Mouse (Mus musculus) small intestine, adult 2 months (tissue): ENCODE data around the gene 5730409E04Rik.

Experiments used
- CTCF ChIP-seq: fragments of 200-500 bp; IDR thresholded peaks from 2 replicates; pipeline ENCODE4 v1.5.1; 2012; ENCODE audit warnings: low read depth, mild to moderate bottlenecking, control low read depth, inconsistent platforms, low read length, moderate library complexity, mixed read lengths; ENCODE audit not compliant: insufficient replicate concordance, insufficient read length; ENCODE audit errors: extremely low read depth
- POLR2A ChIP-seq: fragments of 200-500 bp; IDR thresholded peaks from 2 replicates; pipeline ENCODE4 v1.6.1; 2012; ENCODE audit warnings: low read depth, mild to moderate bottlenecking, control low read depth, inconsistent platforms, low read length, moderate library complexity

DNA sequence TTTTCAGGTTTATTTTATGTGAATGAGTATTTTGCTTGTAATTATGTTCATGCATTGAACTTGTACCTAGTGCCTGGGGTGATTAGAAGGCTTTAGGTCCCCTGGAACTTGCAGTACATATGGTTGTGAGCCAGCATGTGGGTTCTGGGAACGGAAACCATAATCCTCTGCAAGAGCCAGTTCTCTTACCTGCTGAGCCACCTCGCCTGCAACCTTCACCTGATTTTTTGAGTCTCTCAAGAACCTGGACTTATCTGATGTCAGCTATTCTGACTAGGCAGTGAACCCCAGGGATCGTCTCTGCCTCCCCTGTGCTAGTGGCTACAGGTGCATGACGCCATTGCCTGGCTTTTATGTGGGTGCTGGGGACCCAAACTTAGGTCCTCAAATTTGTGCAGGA, 3.9 kb upstream of the 5730409E04Rik start:
- TF ChIP-seq POLR2A (no peak), CTCF (no peak)
